22 mouse cellular contexts compared by ENCODE assay signal in genomic region chr1:182478935-182479334, GRCm38 (mm10). TPM values are rescaled to one million over a fixed set of nuclear protein-coding genes. Genes with fewer than 3 reads are reported as not detected.
DNase-seq lines count a peak whose midpoint lies in the region; ATAC-seq and TF ChIP-seq lines count a peak whose summit lies in the region.
"Had no signal": no experiment of that assay in that cellular context is flagged by ENCODE, and none has a peak within 500 bp of the region (broad histone marks: within the 10 kb centered on the region; RNA-seq: fewer than 3 reads in every experiment).

No protein-coding gene starts in this region.

- no peak for TF ChIP-seq POLR2A in liver, adult 2 months (IDR thresholded peaks at IDR 0.05; ENCODE audit: extremely low read depth, insufficient read depth, low read length)

- no peaks in the 10 kb centered on the region for H3K9me3 ChIP-seq in kidney, embryonic 15.5 days (replicated peaks)
- H3K9me3 ChIP-seq in liver, embryonic 12.5 days (replicated peaks), result no peaks in the 10 kb centered on the region
- H3K9me3 ChIP-seq in heart, embryonic 10.5 days, result no peaks in the 10 kb centered on the region
- H3K9me3 ChIP-seq: embryonic facial prominence, embryonic 15.5 days; G1E; heart, embryonic 12.5 days; hindbrain, embryonic 15.5 days; neural tube, embryonic 12.5 days had no signal

- H3K36me3 ChIP-seq in liver, adult 2 months (ENCODE audit: control insufficient read depth, insufficient read depth, low read length), result peaks cover 7% of the 10 kb centered on the region
- H3K36me3 ChIP-seq in kidney, embryonic 15.5 days, result peaks cover 98% of the 10 kb centered on the region
- peaks cover 45% of the 10 kb centered on the region for H3K36me3 ChIP-seq in liver, embryonic 12.5 days
- H3K36me3 ChIP-seq in heart, embryonic 10.5 days, result peaks cover 84% of the 10 kb centered on the region
- H3K36me3 ChIP-seq: G1E had no signal

- H3K27ac ChIP-seq in liver, adult 2 months (replicated peaks; ENCODE audit: insufficient read depth, low read depth, low read length), result peak overlapping the region; percentile 74
- H3K27ac ChIP-seq in kidney, embryonic 15.5 days, result peak overlapping the region; percentile 86
- peak overlapping the region; percentile 73 for H3K27ac ChIP-seq in liver, embryonic 12.5 days
- H3K27ac ChIP-seq in heart, embryonic 10.5 days, result no peak overlapping the region
- H3K27ac ChIP-seq: embryonic facial prominence, embryonic 15.5 days; gastrocnemius, adult 2 months; hindbrain, embryonic 15.5 days; neural tube, embryonic 12.5 days had no signal

- 25% methylated on average over 4 of the region's 4 CpGs for WGBS in liver, adult 2 months
- 64% methylated on average over 4 of the region's 4 CpGs for WGBS in kidney, embryonic 15.5 days
- 57% methylated on average over 4 of the region's 4 CpGs for WGBS in liver, embryonic 12.5 days (ENCODE audit: insufficient replicate concordance)
- 83% methylated on average over 4 of the region's 4 CpGs for WGBS in heart, embryonic 10.5 days

- H3K79me2 ChIP-seq in liver, adult 2 months (ENCODE audit: control insufficient read depth, insufficient read depth, low read length), result no peaks in the 10 kb centered on the region

- DNase-seq in liver, adult 2 months (ENCODE audit: extremely low read depth, low read depth, low spot score), result peak; percentile 96
- no peak for DNase-seq in liver
- peak; percentile 70 for DNase-seq in yolk sac, embryonic 10.5 days (ENCODE audit: low spot score)
- DNase-seq in adrenal gland, postnatal 14 days, result no peak
- DNase-seq in heart, embryonic 10.5 days (ENCODE audit: low spot score), result no peak
- DNase-seq: adrenal gland, postnatal 25 days; cerebellum, adult 18-20 months; cerebellum, postnatal 36 days; forebrain, postnatal 0 days; gastrocnemius, adult 2 months; heart, postnatal 14 days; thymus, adult 2 months had no signal

- H3K9ac ChIP-seq in liver, adult 2 months (ENCODE audit: low read depth, low read length), result no peak overlapping the region
- H3K9ac ChIP-seq in kidney, embryonic 15.5 days, result no peak overlapping the region
- H3K9ac ChIP-seq in liver, embryonic 12.5 days, result no peak overlapping the region
- H3K9ac ChIP-seq: embryonic facial prominence, embryonic 15.5 days; forebrain, postnatal 0 days; heart, embryonic 12.5 days; hindbrain, embryonic 15.5 days; neural tube, embryonic 12.5 days had no signal

- TF ChIP-seq CTCF in liver, adult 2 months (IDR thresholded peaks at IDR 0.05; ENCODE audit: low read depth, low read length), result no peak

- peaks cover 10% of the 10 kb centered on the region for H3K4me1 ChIP-seq in liver, adult 2 months (ENCODE audit: control insufficient read depth, insufficient read depth, low read length)
- H3K4me1 ChIP-seq in kidney, embryonic 15.5 days, result peaks cover 46% of the 10 kb centered on the region
- peaks cover 8% of the 10 kb centered on the region; the same call in 1 of the 2 replicates for H3K4me1 ChIP-seq in liver, embryonic 12.5 days
- 0 out of 2 replicates have a peak, but pooled peaks cover 4% of the 10 kb centered on the region for H3K4me1 ChIP-seq in heart, embryonic 10.5 days
- H3K4me1 ChIP-seq: embryonic facial prominence, embryonic 15.5 days; hindbrain, embryonic 15.5 days; neural tube, embryonic 12.5 days had no signal

- no peak overlapping the region for H3K4me3 ChIP-seq in liver, adult 2 months (ENCODE audit: insufficient read depth, low read depth, low read length)
- H3K4me3 ChIP-seq in kidney, embryonic 15.5 days (replicated peaks), result no peak overlapping the region
- no peak overlapping the region for H3K4me3 ChIP-seq in liver, embryonic 12.5 days
- no peak overlapping the region for H3K4me3 ChIP-seq in heart, embryonic 10.5 days
- H3K4me3 ChIP-seq: embryonic facial prominence, embryonic 15.5 days; gastrocnemius, adult 2 months; heart, embryonic 12.5 days; hindbrain, embryonic 15.5 days; neural tube, embryonic 12.5 days had no signal

- no peaks in the 10 kb centered on the region for H3K27me3 ChIP-seq in liver, adult 2 months (ENCODE audit: control insufficient read depth, insufficient read depth, low read length)
- H3K27me3 ChIP-seq in kidney, embryonic 15.5 days, result no peaks in the 10 kb centered on the region
- no peaks in the 10 kb centered on the region for H3K27me3 ChIP-seq in liver, embryonic 12.5 days (replicated peaks)
- no peaks in the 10 kb centered on the region for H3K27me3 ChIP-seq in heart, embryonic 10.5 days (ENCODE audit: insufficient read depth, poor library complexity, severe bottlenecking)
- H3K27me3 ChIP-seq: embryonic facial prominence, embryonic 15.5 days; heart, embryonic 12.5 days; hindbrain, embryonic 15.5 days; neural tube, embryonic 12.5 days had no signal

- no peak overlapping the region for H3K4me2 ChIP-seq in kidney, embryonic 15.5 days
- H3K4me2 ChIP-seq in liver, embryonic 12.5 days, result no peak overlapping the region
- H3K4me2 ChIP-seq: embryonic facial prominence, embryonic 15.5 days; heart, embryonic 12.5 days; hindbrain, embryonic 15.5 days; midbrain, embryonic 11.5 days; neural tube, embryonic 12.5 days had no signal

- peak; percentile 61 for ATAC-seq in kidney, embryonic 15.5 days (replicated peaks; ENCODE audit: low FRiP score)
- peak; percentile 50 for ATAC-seq in liver, embryonic 12.5 days
- no peak for ATAC-seq in monocyte, adult 5-6 weeks (replicated peaks; ENCODE audit: insufficient number of reproducible peaks, low FRiP score, low TSS enrichment, poor library complexity, severe bottlenecking)
- ATAC-seq: forebrain, postnatal 0 days; lung, postnatal 0 days had no signal

RNA-seq across cellular contexts. Expression of gene Capn2, which starts 38.5 kb away (rescaled TPM):
- total RNA-seq in liver, adult 2 months (2014; rRNA removed), result 27.8 and 28.1 TPM in 2 replicates
- polyA plus RNA-seq in liver, adult 2 months (2012; rRNA removed), result 9.3 and 10.3 TPM in 2 replicates
- 119 and 126 TPM in 2 replicates for polyA plus RNA-seq in kidney, embryonic 15.5 days (2015; fragmentation: Nextera tagmentation; extraction: Ambion mirVana)
- polyA plus RNA-seq in liver, embryonic 12.5 days (2016; fragmentation: Nextera tagmentation; extraction: Ambion mirVana), result 35.4 and 36.6 TPM in 2 replicates
- total RNA-seq in adrenal gland, postnatal 14 days (2021), result 72.2 and 78.0 TPM in 2 replicates
- 167 to 244 TPM (median 240 TPM) in 3 replicates for total RNA-seq in monocyte, adult 5-6 weeks (2017)
- 96.0 and 107 TPM in 2 replicates for polyA plus RNA-seq in heart, embryonic 10.5 days (2016; fragmentation: Nextera tagmentation; extraction: Ambion mirVana)
- polyA plus RNA-seq: G1E had no signal

Comparison
In these comparisons a context has a peak if more than half of its experiments do, and no peak if none do; other contexts are left out.
1. DNase-seq: peak in liver, adult 2 months (single experiment) and yolk sac, embryonic 10.5 days (single experiment); none in liver (single experiment), adrenal gland, postnatal 14 days (single experiment) and heart, embryonic 10.5 days (single experiment).